Mouse (Mus musculus): ENCODE results near the gene Hyal2. TPM values are rescaled to one million over a fixed set of nuclear protein-coding genes. Genes with fewer than 3 reads are reported as not detected.

Hyal2 gene
- total and polyA plus RNA-seq, 3 experiments, result 31.3 to 32.0 TPM; not detected in 1

- Histone ChIP-seq H3K79me2 (ENCODE audit: control insufficient read depth, insufficient read depth, low read length, poor library complexity) (peaks cover 7% of the 10 kb centered on the region), H3K27ac (ENCODE audit: control insufficient read depth, low read depth, low read length) (no peak overlapping the region), H3K9me3 (replicated peaks; ENCODE audit: insufficient read depth, low read length) (no peaks in the 10 kb centered on the region), H3K36me3 (ENCODE audit: control insufficient read depth in 1 of 2, insufficient read depth in 2 of 2, low read length in 2 of 2) (peaks cover 0 to 2% of the 10 kb centered on the region in 2 experiments; a peak in 1 of 4 replicates), H3K9ac (ENCODE audit: control insufficient read depth, low read depth, low read length, poor library complexity, severe bottlenecking) (peak overlapping the region; percentile 82), H3K4me1 (ENCODE audit: control insufficient read depth in 1 of 2, insufficient read depth in 2 of 2, low read length in 2 of 2) (peaks cover 0 to 8% of the 10 kb centered on the region in 2 experiments; a peak in 1 of 4 replicates), H3K27me3 (ENCODE audit: control insufficient read depth in 1 of 2, insufficient read depth in 2 of 2, low read length in 2 of 2) (no peaks in the 10 kb centered on the region), H3K4me3 (ENCODE audit: control insufficient read depth in 1 of 2, insufficient read depth in 1 of 2, low read depth in 2 of 2, low read length in 2 of 2) (peak overlapping the region; percentile 72 to 90)
- no peak for DNase-seq (ENCODE audit: low read depth, low spot score)
- TF ChIP-seq POLR2AphosphoS2 (IDR thresholded peaks at IDR 0.05; ENCODE audit: low read length), result no peak
These were observed 25.0 kb upstream of the Hyal2 start for GRCm38 (mm10) chr9:107542721-107543120.

- DNase-seq (ENCODE audit: low read depth, low spot score), result no peak
- Histone ChIP-seq H3K79me2 (ENCODE audit: control insufficient read depth, insufficient read depth, low read length, poor library complexity) (peaks cover 4% of the 10 kb centered on the region; the same call in 1 of the 2 replicates), H3K9me3 (replicated peaks; ENCODE audit: insufficient read depth, low read length) (no peaks in the 10 kb centered on the region), H3K27ac (ENCODE audit: control insufficient read depth, low read depth, low read length) (no peak overlapping the region), H3K4me3 (ENCODE audit: control insufficient read depth in 1 of 2, insufficient read depth in 1 of 2, low read depth in 2 of 2, low read length in 2 of 2) (no peak overlapping the region), H3K9ac (ENCODE audit: control insufficient read depth, low read depth, low read length, poor library complexity, severe bottlenecking) (no peak overlapping the region), H3K4me1 (ENCODE audit: control insufficient read depth in 1 of 2, insufficient read depth in 2 of 2, low read length in 2 of 2) (peaks cover 0 to 8% of the 10 kb centered on the region in 2 experiments; a peak in 1 of 4 replicates), H3K36me3 (ENCODE audit: control insufficient read depth in 1 of 2, insufficient read depth in 2 of 2, low read length in 2 of 2) (peaks cover 0 to 2% of the 10 kb centered on the region in 2 experiments; a peak in 1 of 4 replicates), H3K27me3 (ENCODE audit: control insufficient read depth in 1 of 2, insufficient read depth in 2 of 2, low read length in 2 of 2) (no peaks in the 10 kb centered on the region)
- TF ChIP-seq HCFC1 (IDR thresholded peaks at IDR 0.05; ENCODE audit: low read depth, low read length), result no peak
- TF ChIP-seq MXI1 (IDR thresholded peaks at IDR 0.05; ENCODE audit: low read depth, low read length), result no peak
- TF ChIP-seq CHD2 (IDR thresholded peaks at IDR 0.05; ENCODE audit: low read length), result no peak
- TF ChIP-seq MYC (IDR thresholded peaks at IDR 0.05; ENCODE audit: low read depth, low read length), result no peak
- no peak for TF ChIP-seq NRF1 (IDR thresholded peaks at IDR 0.05; ENCODE audit: insufficient read depth, low read depth, low read length, poor library complexity, severe bottlenecking)
- TF ChIP-seq MEF2A (IDR thresholded peaks at IDR 0.05; ENCODE audit: extremely low read depth, insufficient replicate concordance, low read depth, low read length, poor library complexity, severe bottlenecking), result no peak
- no peak for TF ChIP-seq GABPA (IDR thresholded peaks at IDR 0.05; ENCODE audit: low read depth, low read length)
- no peak for TF ChIP-seq TAL1 (IDR thresholded peaks at IDR 0.05; ENCODE audit: low read length)
- no peak for TF ChIP-seq RAD21 (IDR thresholded peaks at IDR 0.05; ENCODE audit: low read depth, low read length)
- TF ChIP-seq POLR2AphosphoS5 (IDR thresholded peaks at IDR 0.05; ENCODE audit: borderline replicate concordance, low read depth, low read length), result no peak
- TF ChIP-seq MAX (IDR thresholded peaks at IDR 0.05; ENCODE audit: low read length), result no peak
- no peak for TF ChIP-seq TCF12 (IDR thresholded peaks at IDR 0.05; ENCODE audit: low read depth, low read length)
- TF ChIP-seq CTCF (IDR thresholded peaks at IDR 0.05 in 2 of 3, conservative IDR thresholded peaks at IDR 0.05 in 1 of 3; ENCODE audit: control insufficient read depth in 1 of 3, insufficient read depth in 1 of 3, low read depth in 2 of 3, low read length in 3 of 3, poor library complexity in 1 of 3, severe bottlenecking in 1 of 3), result no peak
- no peak for TF ChIP-seq USF1 (IDR thresholded peaks at IDR 0.05; ENCODE audit: low read depth, low read length)
- no peak for TF ChIP-seq ETS1 (IDR thresholded peaks at IDR 0.05; ENCODE audit: low read depth, low read length)
These were observed 24.4 kb upstream of the Hyal2 start for GRCm38 (mm10) chr9:107543299-107543698.

Measured in MEL (cell line).